ENCODE assay signal across 27 mouse cellular contexts in the genomic region with DNA sequence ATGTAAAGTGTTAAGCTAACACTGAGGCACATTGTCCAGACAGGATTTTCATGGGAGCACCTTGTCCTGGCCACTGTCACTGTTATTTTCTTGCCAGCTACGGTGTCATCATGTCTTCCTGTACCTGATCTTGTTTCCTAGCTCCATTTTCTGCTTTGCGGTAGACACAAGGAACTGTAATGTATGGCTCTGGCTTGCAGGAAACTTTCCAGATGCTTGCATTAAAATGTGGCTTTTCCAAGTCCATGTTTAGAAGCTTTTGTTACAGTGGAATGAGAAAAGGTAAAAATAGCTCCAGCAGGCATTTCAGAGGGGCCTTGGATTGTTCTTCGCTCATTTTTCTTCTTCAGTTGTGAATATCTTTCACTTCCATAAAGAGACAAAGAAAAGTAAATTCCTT.
DNase-seq lines count a peak whose midpoint lies in the region; ATAC-seq and TF ChIP-seq lines count a peak whose summit lies in the region.
"Had no signal": no experiment of that assay in that cellular context is flagged by ENCODE, and none has a peak within 500 bp of the region (broad histone marks: within the 10 kb centered on the region; RNA-seq: fewer than 3 reads in every experiment).

No protein-coding gene starts in this region.

- no peak overlapping the region for H3K4me3 ChIP-seq in embryonic facial prominence, embryonic 13.5 days
- H3K4me3 ChIP-seq in embryonic facial prominence, embryonic 10.5 days, result no peak overlapping the region
- H3K4me3 ChIP-seq in stomach, embryonic 16.5 days (replicated peaks; ENCODE audit: low read length), result no peak overlapping the region
- no peak overlapping the region for H3K4me3 ChIP-seq in stomach, postnatal 0 days (ENCODE audit: low read depth, low read length)
- H3K4me3 ChIP-seq in lung, postnatal 0 days (ENCODE audit: low read depth, low read length), result no peak overlapping the region
- H3K4me3 ChIP-seq: embryonic facial prominence, embryonic 15.5 days; erythroblast, embryonic 14.5 days; forebrain, embryonic 10.5 days; forebrain, embryonic 12.5 days had no signal

- WGBS in embryonic facial prominence, embryonic 13.5 days, result 58% methylated on average over 3 of the region's 3 CpGs
- WGBS in embryonic facial prominence, embryonic 10.5 days, result 90% methylated on average over 3 of the region's 3 CpGs
- WGBS in stomach, embryonic 16.5 days, result 69% methylated on average over 3 of the region's 3 CpGs
- WGBS in stomach, postnatal 0 days, result 72% methylated on average over 3 of the region's 3 CpGs
- 85% methylated on average over 3 of the region's 3 CpGs for WGBS in lung, postnatal 0 days

- H3K36me3 ChIP-seq in embryonic facial prominence, embryonic 13.5 days, result no peaks in the 10 kb centered on the region
- no peaks in the 10 kb centered on the region for H3K36me3 ChIP-seq in embryonic facial prominence, embryonic 10.5 days (replicated peaks)
- H3K36me3 ChIP-seq in stomach, embryonic 16.5 days (ENCODE audit: control insufficient read depth, insufficient read depth, low read length), result no peaks in the 10 kb centered on the region
- H3K36me3 ChIP-seq in stomach, postnatal 0 days (ENCODE audit: control insufficient read depth, insufficient read depth, low read length), result no peaks in the 10 kb centered on the region
- no peaks in the 10 kb centered on the region for H3K36me3 ChIP-seq in lung, postnatal 0 days (ENCODE audit: insufficient read depth, low read length)
- H3K36me3 ChIP-seq: embryonic facial prominence, embryonic 15.5 days; forebrain, embryonic 10.5 days; forebrain, embryonic 12.5 days; G1E had no signal

- H3K27me3 ChIP-seq in embryonic facial prominence, embryonic 13.5 days, result no peaks in the 10 kb centered on the region
- no peaks in the 10 kb centered on the region for H3K27me3 ChIP-seq in embryonic facial prominence, embryonic 10.5 days (replicated peaks; ENCODE audit: low read depth, poor library complexity, severe bottlenecking)
- no peaks in the 10 kb centered on the region for H3K27me3 ChIP-seq in stomach, embryonic 16.5 days (ENCODE audit: control insufficient read depth, insufficient read depth, low read length)
- no peaks in the 10 kb centered on the region for H3K27me3 ChIP-seq in stomach, postnatal 0 days (ENCODE audit: control insufficient read depth, insufficient read depth, low read length)
- no peaks in the 10 kb centered on the region for H3K27me3 ChIP-seq in lung, postnatal 0 days (replicated peaks; ENCODE audit: insufficient read depth, low read length)
- H3K27me3 ChIP-seq: CH12.LX; embryonic facial prominence, embryonic 15.5 days; forebrain, embryonic 12.5 days; Patski had no signal

- no peak for TF ChIP-seq CTCF in stomach, postnatal 0 days (IDR thresholded peaks at IDR 0.05; ENCODE audit: low read depth)
- no peak for TF ChIP-seq CTCF in lung, postnatal 0 days (IDR thresholded peaks at IDR 0.05)

- peak overlapping the region; percentile 34 for H3K27ac ChIP-seq in embryonic facial prominence, embryonic 13.5 days
- no peak overlapping the region for H3K27ac ChIP-seq in embryonic facial prominence, embryonic 10.5 days (replicated peaks)
- H3K27ac ChIP-seq in stomach, embryonic 16.5 days (ENCODE audit: low read length), result peak overlapping the region; percentile 10; the same call in 1 of the 2 replicates
- H3K27ac ChIP-seq in stomach, postnatal 0 days (replicated peaks), result no peak overlapping the region
- H3K27ac ChIP-seq in lung, postnatal 0 days (ENCODE audit: low read length), result no peak overlapping the region
- H3K27ac ChIP-seq: embryonic facial prominence, embryonic 15.5 days; forebrain, embryonic 10.5 days; forebrain, embryonic 12.5 days had no signal

- no peak overlapping the region for H3K9ac ChIP-seq in embryonic facial prominence, embryonic 13.5 days
- no peak overlapping the region for H3K9ac ChIP-seq in stomach, embryonic 16.5 days (ENCODE audit: low read length)
- no peak overlapping the region for H3K9ac ChIP-seq in stomach, postnatal 0 days (ENCODE audit: low read length)
- H3K9ac ChIP-seq in lung, postnatal 0 days (replicated peaks; ENCODE audit: low read depth), result no peak overlapping the region
- H3K9ac ChIP-seq: embryonic facial prominence, embryonic 15.5 days; forebrain, embryonic 12.5 days had no signal

- peaks cover 3% of the 10 kb centered on the region; the same call in 1 of the 2 replicates for H3K9me3 ChIP-seq in embryonic facial prominence, embryonic 13.5 days
- H3K9me3 ChIP-seq in embryonic facial prominence, embryonic 10.5 days, result no peaks in the 10 kb centered on the region
- no peaks in the 10 kb centered on the region for H3K9me3 ChIP-seq in stomach, embryonic 16.5 days (replicated peaks; ENCODE audit: control insufficient read depth, low read length)
- no peaks in the 10 kb centered on the region for H3K9me3 ChIP-seq in stomach, postnatal 0 days (ENCODE audit: control insufficient read depth, low read length)
- H3K9me3 ChIP-seq in lung, postnatal 0 days (ENCODE audit: low read length), result no peaks in the 10 kb centered on the region
- H3K9me3 ChIP-seq: embryonic facial prominence, embryonic 15.5 days; forebrain, embryonic 10.5 days; forebrain, embryonic 12.5 days had no signal

- no peak overlapping the region for H3K4me2 ChIP-seq in embryonic facial prominence, embryonic 13.5 days
- H3K4me2 ChIP-seq in stomach, embryonic 16.5 days (ENCODE audit: low read depth, low read length), result no peak overlapping the region
- H3K4me2 ChIP-seq in stomach, postnatal 0 days (replicated peaks; ENCODE audit: low read depth), result no peak overlapping the region
- no peak overlapping the region for H3K4me2 ChIP-seq in lung, postnatal 0 days (replicated peaks; ENCODE audit: low read depth, low read length)
- H3K4me2 ChIP-seq: embryonic facial prominence, embryonic 15.5 days; forebrain, embryonic 12.5 days had no signal

- no peak for DNase-seq in embryonic facial prominence, embryonic 10.5 days (ENCODE audit: low spot score)
- no peak for DNase-seq in stomach, postnatal 0 days (ENCODE audit: low spot score)
- peak; percentile 8 for DNase-seq in telencephalon, adult 2 months (ENCODE audit: low read depth, low spot score)
- DNase-seq in lung, postnatal 0 days (ENCODE audit: low spot score), result no peak
- DNase-seq: adrenal gland, adult 8-10 months; adrenal gland, postnatal 14 days; adrenal gland, postnatal 36 days; B cell, adult 2 months; cerebellum, adult 11 months; cerebellum, adult 18-20 months; cerebellum, adult 8-10 months; cerebellum, adult 9-11 months; cerebellum, postnatal 14 days; cerebellum, postnatal 36 days had no signal

- no peak for TF ChIP-seq EP300 in stomach, postnatal 0 days (optimal IDR thresholded peaks at IDR 0.05)
- TF ChIP-seq EP300 in lung, postnatal 0 days (IDR thresholded peaks at IDR 0.05), result no peak

- ATAC-seq in embryonic facial prominence, embryonic 13.5 days (ENCODE audit: insufficient number of reproducible peaks, insufficient read depth, low FRiP score, low TSS enrichment, low read depth), result no peak
- no peak for ATAC-seq in stomach, embryonic 16.5 days (ENCODE audit: insufficient read depth, low FRiP score)
- ATAC-seq in stomach, postnatal 0 days (ENCODE audit: low FRiP score, low TSS enrichment), result no peak
- no peak for ATAC-seq in lung, postnatal 0 days
- ATAC-seq: activated CD4-positive, CD25-positive, alpha-beta regulatory T cell, adult 4 months; CD4-positive, CD25-positive, alpha-beta regulatory T cell, adult 4 months; forebrain, embryonic 14.5 days; forebrain, embryonic 16.5 days; Patski had no signal

- H3K4me1 ChIP-seq in embryonic facial prominence, embryonic 13.5 days, result peaks cover 14% of the 10 kb centered on the region
- no peaks in the 10 kb centered on the region for H3K4me1 ChIP-seq in embryonic facial prominence, embryonic 10.5 days
- no peaks in the 10 kb centered on the region for H3K4me1 ChIP-seq in stomach, embryonic 16.5 days (ENCODE audit: control insufficient read depth, insufficient read depth, low read length)
- H3K4me1 ChIP-seq in stomach, postnatal 0 days (replicated peaks; ENCODE audit: control insufficient read depth, insufficient read depth), result no peaks in the 10 kb centered on the region
- H3K4me1 ChIP-seq in lung, postnatal 0 days (ENCODE audit: insufficient read depth, low read depth, low read length), result no peaks in the 10 kb centered on the region
- H3K4me1 ChIP-seq: forebrain, embryonic 12.5 days had no signal

Comparison
In these comparisons a context has a peak if more than half of its experiments do, and no peak if none do; other contexts are left out.
1. H3K27ac ChIP-seq: peak in embryonic facial prominence, embryonic 13.5 days (single experiment) and stomach, embryonic 16.5 days (single experiment); none in embryonic facial prominence, embryonic 10.5 days (single experiment), stomach, postnatal 0 days (single experiment) and lung, postnatal 0 days (single experiment).